Mouse (Mus musculus) frontal cortex, postnatal 10 days (tissue): Measurements from ENCODE around the gene Olfr1048.
"Not testable (repeated sequence)": the region's sequence is repeated elsewhere in the genome, so short reads cannot be mapped to it uniquely, and the experiment has no call there.

Source experiments
- DNase-seq, 2 experiments: peaks; one replicate each; pipeline ENCODE4 v3.0.0; 2022; ENCODE audit warnings: low spot score in 2 of 2, mixed read lengths in 1 of 2

Gene Olfr1048

DNA sequence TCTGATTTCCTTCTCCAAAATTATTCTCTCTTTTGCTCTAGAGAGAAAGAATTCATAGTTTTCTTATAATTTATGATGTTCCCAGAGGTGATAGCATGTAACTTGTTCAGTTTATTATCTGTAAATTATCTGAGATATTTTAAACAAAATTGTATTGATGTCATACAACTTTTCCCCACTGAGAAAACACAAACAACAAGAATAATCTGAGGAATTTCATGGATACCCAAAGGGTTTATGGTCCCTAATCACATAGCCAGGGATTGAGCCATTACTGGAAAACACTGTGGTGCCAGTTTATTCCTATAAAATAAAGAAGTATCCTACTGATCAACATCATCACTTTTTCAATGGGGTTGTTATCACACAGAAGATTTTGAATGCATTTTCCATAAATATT lies at the start of gene Olfr1048:
Gene Olfr1048 (minus strand): TSS at position 101 of the 400 bp plus-strand sequence.
- DNase-seq = no peak

DNA sequence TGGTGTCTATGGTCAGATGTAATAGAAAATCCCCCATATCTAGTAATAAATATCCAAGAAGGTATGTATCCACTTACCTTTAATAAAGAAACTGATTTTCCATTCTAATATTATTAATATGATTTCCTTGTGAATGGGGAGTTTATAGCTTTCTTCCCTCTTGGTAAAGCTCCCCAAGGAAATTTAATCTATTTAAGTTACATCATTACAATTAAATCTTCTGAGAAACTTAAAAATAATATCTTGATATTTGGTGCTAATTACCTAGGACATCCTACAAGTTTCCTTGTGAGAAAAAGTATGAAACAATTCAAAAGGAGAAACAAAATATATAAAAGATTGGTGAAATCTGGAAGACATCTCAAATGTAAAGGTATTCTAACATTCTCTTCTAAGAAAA lies 38.9 kb upstream of the Olfr1048 start, which contains the start of gene Olfr1051:
Gene Olfr1051 (minus strand): TSS at position 101 of the 400 bp plus-strand sequence.
- not testable (repeated sequence) for DNase-seq

DNA sequence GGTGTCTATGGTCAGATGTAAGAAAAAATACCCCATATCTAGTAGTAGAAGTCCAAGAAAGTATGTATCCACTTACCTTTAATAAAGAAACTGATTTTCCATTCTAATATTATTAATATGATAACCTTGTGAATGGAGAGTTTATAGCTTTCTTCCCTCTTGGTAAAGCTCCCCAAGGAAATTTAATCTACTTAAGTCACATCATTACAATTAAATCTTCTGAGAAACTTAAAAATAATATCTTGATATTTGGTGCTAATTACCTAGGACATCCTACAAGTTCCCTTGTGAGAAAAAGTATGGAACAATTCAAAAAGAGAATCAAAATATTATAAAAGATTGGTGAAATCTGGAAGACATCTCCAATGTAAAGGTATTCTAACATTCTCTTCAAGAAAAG lies 18.1 kb upstream of the Olfr1048 start, which contains the start of gene Olfr1049:
Gene Olfr1049 (minus strand): TSS at position 101 of the 400 bp plus-strand sequence.
- DNase-seq = not testable (repeated sequence)

DNA sequence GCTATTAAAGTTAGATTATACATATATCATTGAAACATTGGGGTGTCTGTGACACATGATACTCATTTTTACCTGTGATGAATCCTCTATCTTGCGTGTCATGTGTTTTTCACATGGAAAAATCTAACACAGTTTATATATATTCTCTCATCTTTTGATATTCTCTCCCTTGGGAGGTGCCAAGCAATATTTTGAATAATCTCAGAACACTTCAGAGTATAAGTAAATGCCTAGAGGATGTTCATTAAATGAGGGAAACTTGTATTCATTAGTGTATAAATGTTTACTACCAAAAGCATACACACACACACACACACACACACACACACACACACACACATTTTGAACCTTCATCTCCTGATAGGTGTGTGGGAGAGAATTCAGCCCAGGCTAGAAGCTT lies 8.8 kb downstream of the Olfr1048 start, which contains the start of gene Olfr1047:
Gene Olfr1047 (minus strand): TSS at position 101 of the 400 bp plus-strand sequence.
- no peak for DNase-seq

DNA sequence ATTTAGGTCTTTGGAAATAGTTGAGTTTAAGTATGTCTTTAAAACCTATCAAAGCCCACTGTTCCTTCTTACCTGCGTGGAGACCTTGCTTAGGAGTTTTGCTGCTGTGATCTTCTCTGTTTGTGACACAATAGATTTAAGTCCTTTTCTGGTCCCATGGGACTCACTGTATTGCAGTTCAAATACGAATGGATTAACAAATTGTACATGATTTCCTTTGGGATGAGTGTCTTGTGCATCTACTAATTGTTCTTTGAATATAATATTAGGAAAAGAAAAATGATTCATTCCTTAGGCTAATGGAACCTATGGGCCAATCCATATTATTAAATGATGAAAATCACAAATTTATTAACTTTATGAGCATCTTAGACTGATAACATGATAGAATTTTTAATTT lies 20.9 kb downstream of the Olfr1048 start, which contains the start of gene Olfr1046:
Gene Olfr1046 (minus strand): TSS at position 101 of the 400 bp plus-strand sequence.
- DNase-seq = no peak

DNA sequence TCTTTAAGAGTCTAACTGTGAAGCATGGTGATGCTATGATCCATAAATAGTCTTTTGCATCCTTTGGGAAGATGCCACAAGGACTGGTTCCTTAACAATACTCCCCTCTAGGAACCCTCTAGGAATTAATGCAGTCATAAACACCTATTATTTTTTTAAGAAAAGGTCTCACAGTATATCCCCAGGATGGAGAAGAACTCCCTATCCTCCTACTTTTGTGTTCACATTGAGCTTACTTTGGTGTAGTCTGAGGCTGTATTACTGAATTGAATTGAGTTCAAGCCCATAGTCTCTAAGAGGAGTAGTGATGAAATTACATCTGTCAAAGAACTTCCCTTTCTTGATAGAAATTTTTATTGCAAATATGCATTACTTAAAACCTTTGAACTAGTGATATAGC lies 37.2 kb downstream of the Olfr1048 start, which contains the start of gene Olfr1045:
Gene Olfr1045 (minus strand): TSS at position 101 of the 400 bp plus-strand sequence.
- DNase-seq = no peak

DNA sequence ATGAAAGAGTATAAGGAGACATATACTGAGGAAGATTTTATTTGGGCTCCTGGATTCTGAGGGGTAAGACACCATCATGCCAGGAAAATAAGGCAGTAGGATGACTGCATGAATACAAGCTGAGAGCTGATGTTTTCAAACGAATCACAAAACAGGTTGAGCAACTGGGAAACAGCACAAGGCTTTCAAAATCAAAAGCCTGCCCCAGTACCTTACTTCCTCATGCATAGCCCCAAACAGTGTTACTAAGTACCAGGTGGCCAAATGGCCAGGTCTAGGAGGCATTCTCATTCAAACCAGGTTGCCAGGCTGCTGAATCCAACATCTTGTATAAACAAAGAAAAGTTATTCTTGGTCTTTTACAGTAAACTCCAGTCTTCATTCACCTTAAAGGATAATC lies 44.2 kb downstream of the Olfr1048 start:
- no peak for DNase-seq

DNA sequence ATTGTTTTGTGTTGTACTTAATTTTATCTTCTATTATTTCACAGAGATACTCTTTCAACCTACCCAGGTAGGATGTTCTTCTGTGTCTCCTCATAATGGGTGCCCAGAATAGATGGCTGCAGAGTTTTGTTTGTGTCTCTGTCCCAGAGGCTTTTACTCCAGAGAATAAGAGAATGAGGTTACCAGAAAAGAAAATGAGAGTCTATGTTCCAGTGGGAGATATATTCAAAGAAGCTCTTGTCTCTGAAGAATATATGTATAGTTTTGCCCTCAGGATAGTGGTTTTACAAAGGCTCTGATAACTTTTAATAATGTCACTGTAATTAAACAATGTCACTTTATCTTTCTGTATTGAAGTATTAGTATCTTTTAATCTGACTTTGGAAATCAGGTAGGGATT lies 54.5 kb downstream of the Olfr1048 start, which contains the start of gene Olfr52:
Gene Olfr52 (minus strand): TSS at position 101 of the 400 bp plus-strand sequence.
- no peak for DNase-seq
